Mouse (Mus musculus): ENCODE measurements around the gene Mapk8ip2. TPM values are rescaled to one million over a fixed set of nuclear protein-coding genes. Genes with fewer than 3 reads are reported as not detected.

Gene Mapk8ip2
- polyA plus RNA-seq, 1 experiment from 2014 or later: 47.3 TPM

DNA sequence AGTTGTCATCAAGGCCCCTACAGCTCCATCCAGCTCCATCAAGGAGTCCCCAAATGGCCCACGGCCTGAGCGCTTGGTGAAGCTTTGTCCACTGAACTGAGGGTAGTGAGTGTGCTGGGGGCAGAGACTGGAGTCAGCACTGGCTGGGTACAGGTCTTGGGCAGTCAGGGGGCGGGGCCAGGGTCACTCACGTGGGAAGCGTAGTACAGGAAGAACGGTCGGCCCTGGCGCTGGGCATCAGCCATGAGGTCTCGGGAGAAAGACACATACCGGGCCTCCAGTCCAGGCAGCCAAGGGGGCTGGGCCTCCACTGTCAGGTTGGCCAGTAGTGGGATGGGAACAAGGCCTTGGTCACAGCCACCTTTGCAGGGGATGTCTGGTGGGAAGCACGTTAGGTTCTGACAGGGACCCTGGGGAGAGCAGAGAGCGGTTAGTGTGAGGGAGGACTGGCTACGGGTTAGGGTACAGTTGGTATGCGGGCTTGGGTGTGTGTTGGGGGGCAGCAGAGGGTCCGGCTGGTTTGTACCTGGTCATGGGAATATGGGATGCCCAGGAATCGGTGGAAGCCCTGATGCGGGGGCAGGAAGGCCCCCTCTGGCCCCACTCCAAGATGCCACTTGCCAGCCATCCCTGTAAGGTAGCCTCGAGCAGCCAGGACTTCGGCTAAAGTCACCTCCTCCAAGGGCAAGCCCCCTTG, 21.0 kb downstream of the Mapk8ip2 start:
- ATAC-seq: no peak
- Histone ChIP-seq H3K4me3 (no peak overlapping the region), H3K36me3 (ENCODE audit: poor library complexity, severe bottlenecking) (no peaks in the 10 kb centered on the region), H3K4me2 (no peak overlapping the region), H3K27me3 (no peaks in the 10 kb centered on the region; the same call in 1 of the 2 replicates), H3K4me1 (peaks cover 9% of the 10 kb centered on the region), H3K27ac (no peak overlapping the region), H3K9me3 (replicated peaks) (no peaks in the 10 kb centered on the region), H3K9ac (no peak overlapping the region)
- 95% methylated on average over 19 of the region's 19 CpGs for WGBS

DNA sequence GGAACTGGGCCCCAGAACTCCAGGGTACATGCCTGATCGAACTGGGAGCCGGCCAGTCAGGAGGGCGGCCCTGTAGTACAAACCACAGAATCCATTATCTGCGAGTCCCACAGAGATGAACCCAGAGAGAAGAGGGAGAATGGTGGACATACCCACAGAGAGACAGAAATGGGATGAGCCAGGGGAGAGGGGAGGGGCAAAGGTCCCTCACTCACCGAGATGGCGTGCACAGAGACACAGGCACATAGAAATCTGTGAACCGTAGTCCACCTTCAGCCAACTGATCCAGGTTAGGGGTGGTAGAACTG, 21.5 kb downstream of the Mapk8ip2 start:
- H3K27me3 ChIP-seq: no peaks in the 10 kb centered on the region; the same call in 1 of the 2 replicates
- H3K4me2 ChIP-seq: peak overlapping the region; percentile 88
- peak overlapping the region; percentile 58; the same call in 1 of the 2 replicates for H3K4me3 ChIP-seq
- ATAC-seq: no peak
- H3K36me3 ChIP-seq (ENCODE audit: poor library complexity, severe bottlenecking): no peaks in the 10 kb centered on the region
- H3K9me3 ChIP-seq (replicated peaks): no peaks in the 10 kb centered on the region
- peak overlapping the region; percentile 68 for H3K9ac ChIP-seq
- H3K4me1 ChIP-seq: peaks cover 9% of the 10 kb centered on the region
- H3K27ac ChIP-seq: no peak overlapping the region
- 90% methylated on average over 7 of the region's 7 CpGs for WGBS

DNA sequence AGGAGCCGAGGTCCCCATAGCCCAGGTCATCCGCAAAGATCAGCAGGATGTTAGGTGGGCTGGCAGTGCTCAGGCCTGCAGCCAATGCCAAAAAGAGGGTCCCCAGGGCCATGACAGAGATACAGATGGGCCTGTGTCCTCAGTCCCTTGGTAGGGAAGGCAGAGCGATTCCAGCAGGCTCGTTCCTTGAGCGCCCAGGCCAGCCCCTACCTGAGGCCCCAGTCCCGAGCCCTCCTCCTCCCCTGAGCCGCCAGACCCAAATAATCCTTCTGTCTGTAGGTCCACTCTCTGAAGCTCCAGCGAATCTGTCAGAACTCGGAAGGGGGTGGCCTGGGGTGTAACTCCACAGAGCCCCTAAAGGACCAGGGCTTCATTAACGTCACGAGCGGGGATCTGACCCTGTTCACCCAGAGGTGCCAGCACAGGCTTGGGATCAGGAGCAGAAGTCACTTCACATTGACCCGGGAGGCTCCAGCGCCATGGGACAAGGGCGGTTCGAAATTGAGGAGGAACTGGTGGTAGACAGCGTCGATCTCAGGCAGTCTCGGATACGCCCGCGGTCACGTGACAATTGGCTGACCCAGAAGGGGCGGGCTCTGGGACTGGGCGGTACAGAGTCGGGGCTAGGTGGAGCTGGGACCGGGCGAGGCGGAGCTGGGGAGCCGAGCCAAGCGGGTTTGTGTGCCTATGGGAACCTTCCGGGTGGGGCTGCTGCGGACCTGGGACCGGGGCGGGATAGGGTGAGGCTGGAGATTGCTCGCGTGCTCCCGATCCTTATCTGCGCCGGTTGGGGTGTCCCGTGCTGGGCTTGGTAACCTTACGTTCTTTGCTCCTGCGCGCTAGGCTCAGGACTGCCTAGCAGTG, 22.1 kb downstream of the Mapk8ip2 start:
- Histone ChIP-seq H3K27me3 (no peaks in the 10 kb centered on the region; the same call in 1 of the 2 replicates), H3K27ac (peak overlapping the region; percentile 69), H3K9ac (peak overlapping the region; percentile 68), H3K4me1 (peaks cover 9% of the 10 kb centered on the region), H3K36me3 (ENCODE audit: poor library complexity, severe bottlenecking) (no peaks in the 10 kb centered on the region), H3K4me3 (peak overlapping the region; percentile 58), H3K4me2 (peak overlapping the region; percentile 88), H3K9me3 (replicated peaks) (no peaks in the 10 kb centered on the region)
- 9% methylated on average over 44 of the region's 44 CpGs for WGBS
- peak; percentile 98 for ATAC-seq

DNA sequence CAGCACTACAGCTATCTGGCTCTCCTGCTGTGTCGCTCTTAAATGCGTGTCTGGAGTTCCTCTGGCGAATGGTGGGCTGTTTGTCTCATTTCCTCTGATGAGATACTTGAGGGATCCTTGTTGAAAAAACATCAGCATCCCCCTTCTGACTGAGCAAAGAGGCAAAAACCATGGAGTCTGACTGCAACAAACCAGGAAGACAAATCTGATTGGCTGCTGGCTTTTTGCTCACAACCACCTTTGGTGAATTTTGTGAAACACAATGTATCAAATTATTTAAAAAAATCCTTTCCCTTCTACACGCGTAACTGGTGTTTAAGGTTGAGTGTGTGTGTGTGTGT, 22.7 kb downstream of the Mapk8ip2 start:
- H3K4me1 ChIP-seq: peaks cover 9% of the 10 kb centered on the region
- H3K27ac ChIP-seq: peak overlapping the region; percentile 69
- no peaks in the 10 kb centered on the region for H3K36me3 ChIP-seq (ENCODE audit: poor library complexity, severe bottlenecking)
- WGBS: 7% methylated on average over 5 of the region's 5 CpGs
- peak overlapping the region; percentile 58 for H3K4me3 ChIP-seq
- no peaks in the 10 kb centered on the region for H3K9me3 ChIP-seq (replicated peaks)
- H3K9ac ChIP-seq: peak overlapping the region; percentile 68
- peak overlapping the region; percentile 88 for H3K4me2 ChIP-seq
- H3K27me3 ChIP-seq: no peaks in the 10 kb centered on the region; the same call in 1 of the 2 replicates
- ATAC-seq: no peak; the same call in 1 of the 2 replicates

DNA sequence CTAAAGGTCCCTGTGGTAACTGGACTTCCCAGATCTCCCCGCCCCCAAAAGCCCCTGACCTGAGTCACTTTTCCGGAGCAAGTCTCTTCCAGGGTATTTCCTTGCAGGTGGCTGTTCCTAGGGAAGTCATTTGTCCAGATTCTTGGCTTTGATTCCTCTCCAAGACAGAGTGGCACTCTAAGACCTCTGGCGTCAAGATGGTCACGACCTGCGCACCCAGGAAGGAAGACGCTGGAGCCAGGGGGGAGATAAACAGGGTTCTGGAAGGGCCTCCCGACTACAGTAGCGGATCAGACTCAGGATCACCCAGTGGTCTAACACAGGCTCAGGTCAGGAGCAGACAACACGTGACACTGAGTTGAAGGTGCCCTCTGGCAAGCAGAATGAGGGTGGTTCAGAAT, 23.4 kb downstream of the Mapk8ip2 start, which contains the start of gene Arsa:
Gene Arsa, minus strand, starts transcription at position 335 of the 401 bp plus-strand sequence.
- Histone ChIP-seq H3K4me2 (peak within 1 kb of the TSS; percentile 88), H3K4me1 (peaks cover 9% of the 10 kb centered on the region), H3K4me3 (peak within 1 kb of the TSS; percentile 58), H3K36me3 (ENCODE audit: poor library complexity, severe bottlenecking) (no peaks in the 10 kb centered on the region), H3K9ac (peak within 1 kb of the TSS; percentile 68), H3K27ac (peak within 1 kb of the TSS; percentile 69), H3K27me3 (no peaks in the 10 kb centered on the region; the same call in 1 of the 2 replicates), H3K9me3 (replicated peaks) (0 out of 2 replicates have a peak, but pooled peaks cover 2% of the 10 kb centered on the region)
- WGBS: 24% methylated on average over 9 of the region's 9 CpGs
- no peak for ATAC-seq

DNA sequence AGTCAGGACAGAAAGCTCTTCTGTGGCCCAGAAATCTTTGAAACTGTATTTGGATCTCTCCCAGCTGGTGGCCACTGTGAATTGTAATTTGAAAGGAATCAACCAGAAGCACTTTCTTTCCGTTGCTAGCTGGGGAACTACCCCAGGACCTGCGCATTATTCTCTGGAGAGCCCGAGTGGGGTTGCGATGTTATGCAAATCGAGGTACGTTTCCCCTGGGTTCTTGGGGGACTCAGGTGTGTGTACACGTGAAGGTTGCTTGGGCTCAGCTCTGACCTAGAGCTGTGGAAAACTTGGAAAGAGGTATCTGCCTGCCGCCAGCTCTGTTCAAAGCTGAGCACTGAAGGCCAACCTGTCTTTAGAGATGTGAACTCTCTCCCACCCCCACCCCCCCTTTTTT, 24.1 kb downstream of the Mapk8ip2 start:
- ATAC-seq: no peak
- Histone ChIP-seq H3K27me3 (no peaks in the 10 kb centered on the region; the same call in 1 of the 2 replicates), H3K4me2 (no peak overlapping the region), H3K9ac (no peak overlapping the region), H3K27ac (no peak overlapping the region), H3K4me3 (no peak overlapping the region), H3K9me3 (replicated peaks) (0 out of 2 replicates have a peak, but pooled peaks cover 3% of the 10 kb centered on the region), H3K36me3 (ENCODE audit: poor library complexity, severe bottlenecking) (no peaks in the 10 kb centered on the region), H3K4me1 (peaks cover 9% of the 10 kb centered on the region)
- 44% methylated on average over 8 of the region's 8 CpGs for WGBS

DNA sequence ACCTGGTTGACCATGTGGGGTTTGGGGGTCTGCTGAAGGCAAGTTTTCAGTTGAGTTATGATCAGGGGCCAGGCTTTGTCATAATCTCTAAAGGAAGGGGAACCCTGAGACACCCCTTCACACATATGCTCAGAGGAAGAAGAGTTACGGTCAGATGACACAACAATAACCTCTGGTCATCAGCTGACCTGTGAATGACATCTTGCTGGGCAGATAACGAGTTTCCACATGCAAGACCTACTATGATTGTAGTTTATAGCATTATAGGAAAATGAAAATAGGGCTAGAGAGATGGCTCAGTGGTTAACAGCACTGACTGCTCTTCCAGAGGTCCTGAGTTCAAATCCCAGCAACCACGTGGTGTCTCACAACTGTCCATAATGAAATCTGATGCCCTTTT, 24.9 kb downstream of the Mapk8ip2 start:
- no peaks in the 10 kb centered on the region; the same call in 1 of the 2 replicates for H3K27me3 ChIP-seq
- H3K4me2 ChIP-seq: no peak overlapping the region
- H3K9me3 ChIP-seq (replicated peaks): 0 out of 2 replicates have a peak, but pooled peaks cover 3% of the 10 kb centered on the region
- peaks cover 9% of the 10 kb centered on the region for H3K4me1 ChIP-seq
- no peak for ATAC-seq
- no peak overlapping the region for H3K27ac ChIP-seq
- WGBS: 84% methylated on average over 3 of the region's 3 CpGs
- no peak overlapping the region for H3K4me3 ChIP-seq
- no peaks in the 10 kb centered on the region for H3K36me3 ChIP-seq (ENCODE audit: poor library complexity, severe bottlenecking)
- no peak overlapping the region for H3K9ac ChIP-seq

DNA sequence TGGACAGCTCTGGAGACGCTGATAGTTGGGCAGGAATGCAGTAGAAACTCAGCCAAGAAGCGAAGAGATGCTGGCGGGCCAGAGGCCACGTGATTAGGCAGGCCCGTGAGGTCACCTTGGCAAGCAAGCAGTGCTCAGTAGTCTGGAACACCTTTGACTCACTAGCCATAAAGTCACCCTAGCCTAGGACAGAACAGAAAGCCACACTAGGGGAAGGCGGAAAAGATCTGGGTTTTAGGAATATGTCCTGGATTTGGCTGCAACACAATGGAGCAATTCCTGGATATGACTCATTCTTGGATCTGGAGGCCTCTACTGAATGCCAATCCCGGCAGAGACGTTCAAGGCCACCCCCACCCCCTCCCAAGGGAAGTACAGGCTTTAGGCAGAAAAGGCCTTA, 26.9 kb downstream of the Mapk8ip2 start:
- no peak overlapping the region for H3K9ac ChIP-seq
- no peaks in the 10 kb centered on the region; the same call in 1 of the 2 replicates for H3K27me3 ChIP-seq
- no peak for ATAC-seq
- 0 out of 2 replicates have a peak, but pooled peaks cover 3% of the 10 kb centered on the region for H3K9me3 ChIP-seq (replicated peaks)
- WGBS: 93% methylated on average over 8 of the region's 8 CpGs
- H3K27ac ChIP-seq: no peak overlapping the region
- no peak overlapping the region for H3K4me3 ChIP-seq
- peaks cover 3% of the 10 kb centered on the region for H3K4me1 ChIP-seq
- H3K4me2 ChIP-seq: no peak overlapping the region
- no peaks in the 10 kb centered on the region for H3K36me3 ChIP-seq (ENCODE audit: poor library complexity, severe bottlenecking)

DNA sequence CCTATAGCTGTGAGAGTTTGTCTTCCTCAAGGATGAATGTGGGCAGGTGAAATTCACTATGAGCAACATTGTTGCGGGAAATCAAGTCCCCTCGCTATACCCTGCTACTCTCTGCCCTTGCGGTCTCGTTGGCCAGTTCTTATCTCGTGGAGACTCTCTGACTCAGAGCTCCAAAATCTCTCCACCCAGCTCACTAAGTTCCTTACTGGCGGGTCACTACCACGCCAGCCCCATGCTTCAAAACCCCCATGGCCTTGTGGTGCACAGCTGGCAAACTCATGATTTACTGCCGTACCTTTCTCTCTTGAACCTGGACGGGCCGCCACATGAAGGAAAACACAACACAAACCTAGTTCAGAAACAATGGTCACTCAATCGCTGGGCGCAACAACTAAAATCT, 34.5 kb downstream of the Mapk8ip2 start:
- Histone ChIP-seq H3K27me3 (no peaks in the 10 kb centered on the region; the same call in 1 of the 2 replicates), H3K9ac (no peak overlapping the region), H3K4me3 (no peak overlapping the region), H3K36me3 (ENCODE audit: poor library complexity, severe bottlenecking) (no peaks in the 10 kb centered on the region), H3K4me2 (no peak overlapping the region), H3K9me3 (replicated peaks) (0 out of 2 replicates have a peak, but pooled peaks cover 5% of the 10 kb centered on the region), H3K4me1 (no peaks in the 10 kb centered on the region), H3K27ac (no peak overlapping the region)
- ATAC-seq: no peak
- WGBS: 83% methylated on average over 12 of the region's 12 CpGs

DNA sequence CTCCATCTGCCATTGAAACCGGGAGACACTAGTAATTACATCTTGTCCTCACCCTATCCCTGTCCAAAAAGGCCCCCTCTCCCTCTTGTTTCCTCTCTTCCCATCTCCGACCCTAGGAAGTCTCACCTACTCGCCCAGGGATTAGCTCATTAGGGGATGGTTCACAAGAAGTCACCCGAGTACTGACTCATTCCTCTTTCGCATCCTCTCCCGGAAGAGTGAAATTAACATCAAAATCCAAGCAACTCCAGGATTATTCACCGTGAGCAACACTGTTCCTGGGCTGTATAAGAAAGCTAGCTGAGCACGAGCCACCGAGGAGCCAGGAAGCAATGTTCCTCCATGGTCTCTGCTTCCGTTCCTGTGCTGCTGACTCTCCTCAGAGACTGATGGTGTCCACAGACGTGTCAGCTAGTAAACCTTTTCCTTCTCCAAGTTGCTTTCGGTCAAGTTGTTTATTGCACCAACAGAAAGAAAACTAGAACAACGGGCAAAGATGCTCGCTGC, 35.0 kb downstream of the Mapk8ip2 start:
- H3K4me1 ChIP-seq: no peaks in the 10 kb centered on the region
- ATAC-seq: no peak
- 0 out of 2 replicates have a peak, but pooled peaks cover 5% of the 10 kb centered on the region for H3K9me3 ChIP-seq (replicated peaks)
- no peak overlapping the region for H3K27ac ChIP-seq
- H3K4me3 ChIP-seq: no peak overlapping the region
- H3K27me3 ChIP-seq: no peaks in the 10 kb centered on the region; the same call in 1 of the 2 replicates
- no peak overlapping the region for H3K4me2 ChIP-seq
- 62% methylated on average over 14 of the region's 14 CpGs for WGBS
- H3K36me3 ChIP-seq (ENCODE audit: poor library complexity, severe bottlenecking): no peaks in the 10 kb centered on the region
- no peak overlapping the region for H3K9ac ChIP-seq

DNA sequence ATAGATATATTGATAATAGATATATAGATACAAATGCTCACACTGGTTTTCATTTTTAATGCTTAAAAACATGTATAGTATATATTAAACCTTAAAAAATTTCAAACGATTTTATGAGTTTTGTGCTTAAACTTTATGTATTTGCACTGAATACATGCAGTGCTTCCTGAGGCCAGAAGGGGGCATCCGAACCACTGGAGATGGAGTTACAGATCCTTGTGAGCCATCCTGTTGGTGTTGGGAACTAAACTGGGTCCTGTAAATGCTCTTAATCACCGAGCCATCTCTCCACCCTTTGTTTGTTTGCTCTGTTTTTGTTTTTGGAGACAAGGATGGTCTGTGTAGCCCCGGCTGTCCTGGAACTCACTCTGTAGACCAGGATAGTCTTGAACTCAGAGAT, 41.3 kb downstream of the Mapk8ip2 start:
- Histone ChIP-seq H3K36me3 (ENCODE audit: poor library complexity, severe bottlenecking) (no peaks in the 10 kb centered on the region), H3K9me3 (replicated peaks) (0 out of 2 replicates have a peak, but pooled peaks cover 5% of the 10 kb centered on the region), H3K4me2 (no peak overlapping the region), H3K4me1 (peaks cover 23% of the 10 kb centered on the region), H3K9ac (no peak overlapping the region), H3K27me3 (peaks cover 23% of the 10 kb centered on the region), H3K4me3 (no peak overlapping the region), H3K27ac (no peak overlapping the region)
- no peak for ATAC-seq
- 80% methylated on average over 4 of the region's 4 CpGs for WGBS

DNA sequence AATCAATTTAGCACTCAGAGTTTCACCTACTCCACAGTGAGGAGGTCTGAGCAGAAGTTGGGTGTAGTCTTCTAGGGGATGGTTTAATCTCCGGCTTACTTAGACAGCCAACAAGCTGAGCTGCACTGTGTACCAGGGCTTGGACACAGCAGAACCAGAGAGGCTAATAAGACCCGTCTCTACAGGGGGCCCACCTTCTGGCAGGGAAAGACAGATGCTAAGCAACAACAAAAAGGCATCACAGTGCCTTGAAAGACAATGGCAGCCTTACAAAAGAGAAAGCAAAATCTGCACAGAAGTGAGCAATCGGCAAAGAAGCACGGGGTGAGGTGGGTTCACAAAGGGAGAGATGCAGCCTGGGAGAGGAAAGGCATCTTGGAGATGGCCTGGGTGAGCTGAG, 42.4 kb downstream of the Mapk8ip2 start:
- H3K4me2 ChIP-seq: no peak overlapping the region
- ATAC-seq: no peak
- 0 out of 2 replicates have a peak, but pooled peaks cover 5% of the 10 kb centered on the region for H3K9me3 ChIP-seq (replicated peaks)
- 3% methylated on average over 4 of the region's 4 CpGs for WGBS
- no peak overlapping the region for H3K27ac ChIP-seq
- no peak overlapping the region for H3K4me3 ChIP-seq
- peaks cover 28% of the 10 kb centered on the region for H3K27me3 ChIP-seq
- no peak overlapping the region for H3K9ac ChIP-seq
- peaks cover 35% of the 10 kb centered on the region for H3K4me1 ChIP-seq
- H3K36me3 ChIP-seq (ENCODE audit: poor library complexity, severe bottlenecking): no peaks in the 10 kb centered on the region

Data from forebrain, embryonic 13.5 days (tissue).